Mouse (Mus musculus) neural tube, embryonic 11.5 days (tissue): Measurements from ENCODE around the gene Padi2. TPM values are rescaled to one million over a fixed set of nuclear protein-coding genes. Genes with fewer than 3 reads are reported as not detected.

Experiments
- ATAC-seq: fragments of 200-750 bp; cut with Nextera tagmentation; 2 replicates; pipeline ENCODE4 v1.8.0; 2017; ENCODE audit warnings: moderate number of reproducible peaks, mild to moderate bottlenecking, moderate TSS enrichment, moderate library complexity; ENCODE audit not compliant: insufficient read depth, low FRiP score, low TSS enrichment
- DNase-seq: peaks from one replicate; pipeline ENCODE4 v3.0.0-alpha.2; 2015; ENCODE audit warnings: low spot score
- H3K27ac ChIP-seq: fragments of 300-500 bp; sonication (generic); 2 replicates; pipeline ENCODE4 v1.5.1; 2014; ENCODE audit warnings: low read depth, mild to moderate bottlenecking, low read length
- H3K27me3 ChIP-seq: fragments of 300-500 bp; sonication (generic); 2 replicates; pipeline ENCODE4 v1.6.1; 2014; ENCODE audit warnings: mild to moderate bottlenecking, low read length, mixed read lengths; ENCODE audit not compliant: control insufficient read depth, insufficient read depth
- H3K36me3 ChIP-seq: fragments of 300-500 bp; sonication (generic); 2 replicates; pipeline ENCODE4 v1.6.1; 2014; ENCODE audit warnings: mild to moderate bottlenecking, low read length, moderate library complexity, mixed read lengths; ENCODE audit not compliant: control insufficient read depth, insufficient read depth
- H3K4me1 ChIP-seq: fragments of 300-500 bp; sonication (generic); 2 replicates; pipeline ENCODE4 v1.6.1; 2014; ENCODE audit warnings: low read length, mixed read lengths; ENCODE audit not compliant: control insufficient read depth, insufficient read depth
- H3K4me2 ChIP-seq: fragments of 300-500 bp; sonication (generic); 2 replicates; pipeline ENCODE4 v1.6.1; 2014; ENCODE audit warnings: low read depth, mild to moderate bottlenecking, moderate library complexity
- H3K4me3 ChIP-seq: fragments of 300-500 bp; sonication (generic); 2 replicates; pipeline ENCODE4 v1.5.1; 2014; ENCODE audit warnings: low read depth, low read length
- H3K9ac ChIP-seq: fragments of 300-500 bp; sonication (generic); 2 replicates; pipeline ENCODE4 v1.6.1; 2014; ENCODE audit warnings: mild to moderate bottlenecking, low read length
- H3K9me3 ChIP-seq: fragments of 300-500 bp; sonication (generic); 2 replicates; pipeline ENCODE4 v1.6.1; 2016; ENCODE audit warnings: low read length; ENCODE audit not compliant: control insufficient read depth
- WGBS: fragments of 180-500 bp; shearing (Covaris S2); extraction: QIAGEN DNeasy Blood & Tissue Kit; methylation state at CpG from one replicate; pipeline ENCODE4 v1.1.7; 2014; 5-methylcytosine and 5-hydroxymethylcytosine counted together
- polyA plus RNA-seq: library from polyadenylated mRNA; unstranded; fragments of >200 nt; fragmentation: Nextera tagmentation; extraction: Ambion mirVana; gene quantifications from 2 replicates; pipeline ENCODE4 v1.2.1, GENCODE M21; 2014

Padi2 gene
- polyA plus RNA-seq, 1 experiment from 2014 or later, result 1.7 TPM

GRCm38 (mm10) chr4:140986711-140987395 lies 80.7 kb downstream of the Padi2 start, which contains the start of gene Atp13a2:
TSS of gene Atp13a2 (plus strand) at chr4:140986873.
- Histone ChIP-seq H3K36me3 (no peaks in the 10 kb centered on the region), H3K4me2 (peak within 1 kb of the TSS; percentile 88), H3K9ac (peak within 1 kb of the TSS; percentile 86), H3K4me1 (peaks cover 7% of the 10 kb centered on the region), H3K4me3 (peak within 1 kb of the TSS; percentile 87), H3K9me3 (no peaks in the 10 kb centered on the region), H3K27ac (no peak within 1 kb of the TSS), H3K27me3 (no peaks in the 10 kb centered on the region)
- DNase-seq, result peak; percentile 92
- peak; percentile 90 for ATAC-seq
- under 1% methylated on average over 54 of the region's 58 CpGs for WGBS

GRCm38 (mm10) chr4:140987476-140987875 lies 81.3 kb downstream of the Padi2 start:
- WGBS, result 33% methylated on average over 7 of the region's 7 CpGs
- Histone ChIP-seq H3K36me3 (no peaks in the 10 kb centered on the region; the same call in 1 of the 2 replicates), H3K4me3 (peak overlapping the region; percentile 87), H3K4me2 (peak overlapping the region; percentile 88), H3K9me3 (no peaks in the 10 kb centered on the region), H3K4me1 (peaks cover 7% of the 10 kb centered on the region), H3K9ac (peak overlapping the region; percentile 86), H3K27ac (no peak overlapping the region), H3K27me3 (no peaks in the 10 kb centered on the region)
- ATAC-seq (no peak), DNase-seq (no peak)

GRCm38 (mm10) chr4:140988706-140989290 lies 82.7 kb downstream of the Padi2 start:
- Histone ChIP-seq H3K4me3 (no peak overlapping the region), H3K4me2 (peak overlapping the region; percentile 24), H3K4me1 (peaks cover 7% of the 10 kb centered on the region), H3K36me3 (no peaks in the 10 kb centered on the region; the same call in 1 of the 2 replicates), H3K9ac (0 out of 2 replicates have a peak overlapping the region, but pooled peaks have one; percentile 14), H3K27me3 (no peaks in the 10 kb centered on the region), H3K27ac (no peak overlapping the region), H3K9me3 (no peaks in the 10 kb centered on the region)
- 65% methylated on average over 7 of the region's 7 CpGs for WGBS
- DNase-seq (no peak), ATAC-seq (no peak)

- H3K27me3 ChIP-seq, result no peaks in the 10 kb centered on the region
- no peak overlapping the region for H3K4me2 ChIP-seq
- no peak overlapping the region for H3K9ac ChIP-seq
- H3K9me3 ChIP-seq, result no peaks in the 10 kb centered on the region
- H3K27ac ChIP-seq, result no peak overlapping the region
- DNase-seq (no peak), ATAC-seq (no peak)
- peaks cover 7% of the 10 kb centered on the region for H3K4me1 ChIP-seq
- no peak overlapping the region for H3K4me3 ChIP-seq
- H3K36me3 ChIP-seq, result peaks cover 2% of the 10 kb centered on the region
- WGBS, result 89% methylated on average over 14 of the region's 14 CpGs
Measured at GRCm38 (mm10) chr4:140989447-140989846, 83.3 kb downstream of the Padi2 start.

- Histone ChIP-seq H3K9ac (no peak overlapping the region; the same call in 1 of the 2 replicates), H3K9me3 (no peaks in the 10 kb centered on the region), H3K27ac (no peak overlapping the region), H3K27me3 (no peaks in the 10 kb centered on the region), H3K4me2 (no peak overlapping the region), H3K36me3 (peaks cover 18% of the 10 kb centered on the region), H3K4me3 (no peak overlapping the region), H3K4me1 (peaks cover 5% of the 10 kb centered on the region)
- no peak for DNase-seq
- WGBS, result 84% methylated on average over 20 of the region's 20 CpGs
- ATAC-seq, result no peak
Measured at GRCm38 (mm10) chr4:140992215-140992614, 86.1 kb downstream of the Padi2 start.

GRCm38 (mm10) chr4:140993846-140994245 lies 87.7 kb downstream of the Padi2 start:
- no peak for ATAC-seq
- no peak overlapping the region for H3K9ac ChIP-seq
- H3K4me1 ChIP-seq, result no peaks in the 10 kb centered on the region; the same call in 1 of the 2 replicates
- no peak overlapping the region for H3K4me2 ChIP-seq
- WGBS, result 78% methylated on average over 8 of the region's 8 CpGs
- H3K36me3 ChIP-seq, result peaks cover 25% of the 10 kb centered on the region
- no peak overlapping the region for H3K4me3 ChIP-seq
- H3K27ac ChIP-seq, result no peak overlapping the region
- H3K9me3 ChIP-seq, result no peaks in the 10 kb centered on the region
- no peak for DNase-seq
- no peaks in the 10 kb centered on the region for H3K27me3 ChIP-seq

- Histone ChIP-seq H3K9me3 (no peaks in the 10 kb centered on the region), H3K4me2 (no peak overlapping the region), H3K9ac (no peak overlapping the region), H3K36me3 (peaks cover 28% of the 10 kb centered on the region), H3K27me3 (no peaks in the 10 kb centered on the region), H3K4me1 (no peaks in the 10 kb centered on the region), H3K4me3 (no peak overlapping the region), H3K27ac (no peak overlapping the region)
- WGBS, result 93% methylated on average over 8 of the region's 8 CpGs
- ATAC-seq (no peak), DNase-seq (no peak)
Measured at GRCm38 (mm10) chr4:140995811-140996210, 89.7 kb downstream of the Padi2 start.

- Histone ChIP-seq H3K9me3 (no peaks in the 10 kb centered on the region), H3K36me3 (peaks cover 28% of the 10 kb centered on the region)
Measured at GRCm38 (mm10) chr4:140996812-140997211, 90.7 kb downstream of the Padi2 start.

More at GRCm38 (mm10) chr4:140996812-140997211, 90.7 kb downstream of the Padi2 start:
- ATAC-seq, result no peak
- Histone ChIP-seq H3K27me3 (no peaks in the 10 kb centered on the region), H3K9ac (no peak overlapping the region), H3K4me3 (no peak overlapping the region), H3K27ac (no peak overlapping the region), H3K4me1 (no peaks in the 10 kb centered on the region), H3K4me2 (no peak overlapping the region)
- DNase-seq, result no peak
- 95% methylated on average over 9 of the region's 9 CpGs for WGBS
